ENCODE assay signal across 16 mouse cellular contexts in genomic region chr1:52142117-52142516, GRCm38 (mm10). TPM values are rescaled to one million over a fixed set of nuclear protein-coding genes. Genes with fewer than 3 reads are reported as not detected.
DNase-seq lines count a peak whose midpoint lies in the region; ATAC-seq lines count a peak whose summit lies in the region.
"Had no signal": no experiment of that assay in that cellular context is flagged by ENCODE, and none has a peak within 500 bp of the region (broad histone marks: within the 10 kb centered on the region; RNA-seq: fewer than 3 reads in every experiment).

No protein-coding gene starts in this region.

- no peak overlapping the region for H3K9ac ChIP-seq in intestine, embryonic 16.5 days (ENCODE audit: low read depth, low read length)
- no peak overlapping the region for H3K9ac ChIP-seq in intestine, embryonic 15.5 days
- H3K9ac ChIP-seq in kidney, embryonic 16.5 days (replicated peaks; ENCODE audit: low read length): no peak overlapping the region
- H3K9ac ChIP-seq: forebrain, embryonic 15.5 days; hindbrain, embryonic 15.5 days had no signal

- peak overlapping the region; percentile 63 for H3K27ac ChIP-seq in heart, embryonic 10.5 days
- no peak overlapping the region for H3K27ac ChIP-seq in intestine, embryonic 16.5 days (ENCODE audit: low read length)
- no peak overlapping the region for H3K27ac ChIP-seq in intestine, embryonic 15.5 days
- no peak overlapping the region for H3K27ac ChIP-seq in kidney, embryonic 16.5 days (ENCODE audit: low read length)
- H3K27ac ChIP-seq: embryonic facial prominence, embryonic 10.5 days; forebrain, embryonic 15.5 days; hindbrain, embryonic 15.5 days had no signal

- no peak overlapping the region for H3K4me3 ChIP-seq in heart, embryonic 10.5 days
- no peak overlapping the region for H3K4me3 ChIP-seq in intestine, embryonic 16.5 days (ENCODE audit: low read length)
- H3K4me3 ChIP-seq in intestine, embryonic 15.5 days (replicated peaks): no peak overlapping the region
- H3K4me3 ChIP-seq in kidney, embryonic 16.5 days (ENCODE audit: low read length): no peak overlapping the region
- H3K4me3 ChIP-seq: embryonic facial prominence, embryonic 10.5 days; forebrain, embryonic 15.5 days; hindbrain, embryonic 15.5 days had no signal

- H3K4me2 ChIP-seq in intestine, embryonic 16.5 days (ENCODE audit: low read depth, low read length): no peak overlapping the region
- H3K4me2 ChIP-seq in intestine, embryonic 15.5 days (replicated peaks): no peak overlapping the region
- H3K4me2 ChIP-seq in kidney, embryonic 16.5 days (replicated peaks; ENCODE audit: low read depth, low read length): no peak overlapping the region
- H3K4me2 ChIP-seq: forebrain, embryonic 15.5 days; hindbrain, embryonic 15.5 days had no signal

- intact Hi-C loops in heart, postnatal 25 days (cut with DNase I): no loop called here

- H3K36me3 ChIP-seq in heart, embryonic 10.5 days: peaks cover 16% of the 10 kb centered on the region
- H3K36me3 ChIP-seq in intestine, embryonic 16.5 days (ENCODE audit: control insufficient read depth, insufficient read depth, low read length): peaks cover 5% of the 10 kb centered on the region; the same call in 1 of the 2 replicates
- H3K36me3 ChIP-seq in intestine, embryonic 15.5 days: 0 out of 2 replicates have a peak, but pooled peaks cover 3% of the 10 kb centered on the region
- no peaks in the 10 kb centered on the region for H3K36me3 ChIP-seq in kidney, embryonic 16.5 days (ENCODE audit: insufficient read depth, low read length)
- H3K36me3 ChIP-seq: forebrain, embryonic 15.5 days had no signal

- no peaks in the 10 kb centered on the region for H3K27me3 ChIP-seq in heart, embryonic 10.5 days (ENCODE audit: insufficient read depth, poor library complexity, severe bottlenecking)
- H3K27me3 ChIP-seq in intestine, embryonic 16.5 days (replicated peaks; ENCODE audit: control insufficient read depth, insufficient read depth, low read length): no peaks in the 10 kb centered on the region
- H3K27me3 ChIP-seq in intestine, embryonic 15.5 days (replicated peaks): no peaks in the 10 kb centered on the region
- H3K27me3 ChIP-seq in kidney, embryonic 16.5 days (ENCODE audit: insufficient read depth, low read length): no peaks in the 10 kb centered on the region
- H3K27me3 ChIP-seq: forebrain, embryonic 15.5 days; hindbrain, embryonic 15.5 days had no signal

- H3K9me3 ChIP-seq in heart, embryonic 10.5 days: no peaks in the 10 kb centered on the region
- no peaks in the 10 kb centered on the region for H3K9me3 ChIP-seq in intestine, embryonic 16.5 days (ENCODE audit: control insufficient read depth, low read length)
- H3K9me3 ChIP-seq in intestine, embryonic 15.5 days: no peaks in the 10 kb centered on the region
- no peaks in the 10 kb centered on the region for H3K9me3 ChIP-seq in kidney, embryonic 16.5 days (ENCODE audit: low read length)
- H3K9me3 ChIP-seq: embryonic facial prominence, embryonic 10.5 days; forebrain, embryonic 15.5 days; hindbrain, embryonic 15.5 days had no signal

- 71% methylated on average over 4 of the region's 4 CpGs for WGBS in heart, embryonic 10.5 days
- 76% methylated on average over 4 of the region's 4 CpGs for WGBS in intestine, embryonic 16.5 days
- 64% methylated on average over 4 of the region's 4 CpGs for WGBS in intestine, embryonic 15.5 days
- 82% methylated on average over 4 of the region's 4 CpGs for WGBS in kidney, embryonic 16.5 days

- ATAC-seq in intestine, embryonic 16.5 days: peak; percentile 63
- ATAC-seq in intestine, embryonic 15.5 days: no peak; the same call in 1 of the 2 replicates
- peak; percentile 41 for ATAC-seq in granulocyte monocyte progenitor cell, adult 5-6 weeks (replicated peaks; ENCODE audit: poor library complexity, severe bottlenecking)
- no peak for ATAC-seq in kidney, embryonic 16.5 days (ENCODE audit: low FRiP score, low TSS enrichment)
- ATAC-seq: forebrain, embryonic 15.5 days had no signal

- no peak for DNase-seq in heart, embryonic 10.5 days (ENCODE audit: low spot score)
- DNase-seq in heart, postnatal 25 days (ENCODE audit: low spot score): no peak
- DNase-seq in kidney, postnatal 10 days: no peak
- DNase-seq: adrenal gland, postnatal 25 days; cerebellum, adult 2 months; cerebellum, postnatal 10 days; gastrocnemius, postnatal 10 days; heart, postnatal 10 days; kidney, adult 18-20 months had no signal

- H3K4me1 ChIP-seq in heart, embryonic 10.5 days: peaks cover 25% of the 10 kb centered on the region
- peaks cover 7% of the 10 kb centered on the region; the same call in 1 of the 2 replicates for H3K4me1 ChIP-seq in intestine, embryonic 16.5 days (ENCODE audit: control insufficient read depth, insufficient read depth, low read length)
- H3K4me1 ChIP-seq in intestine, embryonic 15.5 days (replicated peaks): no peaks in the 10 kb centered on the region
- peaks cover 7% of the 10 kb centered on the region; the same call in 1 of the 2 replicates for H3K4me1 ChIP-seq in kidney, embryonic 16.5 days (ENCODE audit: insufficient read depth, low read length)
- H3K4me1 ChIP-seq: forebrain, embryonic 15.5 days; hindbrain, embryonic 15.5 days had no signal

RNA-seq across cellular contexts. Expression of gene Stat1, which starts 22.9 kb away (rescaled TPM):
- polyA plus RNA-seq in heart, embryonic 10.5 days (2016; fragmentation: Nextera tagmentation; extraction: Ambion mirVana): 17.9 and 25.8 TPM in 2 replicates
- 10 to 100 TPM; 24.7 to 26.8 TPM for total RNA-seq in heart, postnatal 25 days (2021)
- polyA plus RNA-seq in intestine, embryonic 16.5 days (2015; fragmentation: Nextera tagmentation; extraction: Ambion mirVana): 30.3 and 33.4 TPM in 2 replicates
- polyA plus RNA-seq in intestine, embryonic 15.5 days (2015; fragmentation: Nextera tagmentation; extraction: Ambion mirVana): 28.3 and 29.2 TPM in 2 replicates
- total RNA-seq in granulocyte monocyte progenitor cell, adult 5-6 weeks (2014; fragmentation: Nextera tagmentation): 34.7 and 65.5 TPM in 2 replicates
- total RNA-seq in granulocyte monocyte progenitor cell, adult 5-6 weeks (2017): 51.1 and 52.7 TPM in 2 replicates
- polyA plus RNA-seq in kidney, embryonic 16.5 days (2015; fragmentation: Nextera tagmentation; extraction: Ambion mirVana): 18.6 and 21.5 TPM in 2 replicates

Comparison
In these comparisons a context has a peak if more than half of its experiments do, and no peak if none do; other contexts are left out.
1. ATAC-seq: peak in intestine, embryonic 16.5 days (single experiment) and granulocyte monocyte progenitor cell, adult 5-6 weeks (single experiment); none in intestine, embryonic 15.5 days (single experiment) and kidney, embryonic 16.5 days (single experiment).